Mouse (Mus musculus) brain, embryonic 14.5 days (tissue): ENCODE results near the gene Reg3a.

ENCODE experiments used
- CTCF ChIP-seq: fragments of 200-500 bp; IDR thresholded peaks from 2 replicates; pipeline ENCODE4 v1.5.1; 2012; ENCODE audit warnings: inconsistent platforms, mild to moderate bottlenecking, moderate library complexity, borderline replicate concordance; ENCODE audit not compliant: insufficient read depth, insufficient read length; ENCODE audit errors: extremely low read depth
- POLR2A ChIP-seq: fragments of 200-500 bp; IDR thresholded peaks from 2 replicates; pipeline ENCODE4 v1.6.1; 2012; ENCODE audit warnings: mild to moderate bottlenecking, inconsistent platforms, borderline replicate concordance; ENCODE audit not compliant: poor library complexity, insufficient read depth, insufficient read length, severe bottlenecking; ENCODE audit errors: extremely low read depth

DNA sequence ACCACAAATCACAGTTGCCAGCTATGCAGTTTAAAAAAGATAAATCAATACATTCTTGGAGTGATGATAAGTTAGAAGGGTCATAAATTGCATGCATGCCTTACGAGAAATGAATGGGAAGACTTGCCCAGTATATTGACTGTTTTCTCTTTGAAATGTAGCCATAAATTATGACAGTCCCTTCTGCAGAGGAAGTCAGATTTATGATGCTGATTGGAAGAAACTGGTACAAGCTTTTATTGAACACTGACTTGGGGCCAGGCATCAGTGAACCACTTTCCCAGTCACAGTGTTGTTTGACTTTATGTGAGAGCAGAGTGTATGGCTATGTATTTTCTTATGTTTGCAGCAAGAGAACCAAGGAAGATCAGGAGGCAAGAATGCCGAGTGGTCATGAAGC is 38.8 kb upstream of the Reg3a start:
- no peak for TF ChIP-seq CTCF
- TF ChIP-seq POLR2A, result no peak
